Mouse (Mus musculus) erythroblast, embryonic 14.5 days (primary cell): ENCODE data around the gene Slc22a16. TPM values are rescaled to one million over a fixed set of nuclear protein-coding genes. Genes with fewer than 3 reads are reported as not detected.

Source experiments
- H3K27me3 ChIP-seq: 2 replicates; pipeline ENCODE4 v1.6.1; 2012; ENCODE audit warnings: inconsistent platforms; ENCODE audit not compliant: control insufficient read depth
- H3K36me3 ChIP-seq: 2 replicates; pipeline ENCODE4 v1.6.1; 2012; ENCODE audit warnings: mild to moderate bottlenecking, inconsistent platforms; ENCODE audit not compliant: control insufficient read depth
- H3K4me1 ChIP-seq: 2 replicates; pipeline ENCODE4 v1.6.1; 2012; ENCODE audit warnings: inconsistent platforms; ENCODE audit not compliant: control insufficient read depth
- H3K4me3 ChIP-seq: replicated peaks from 2 replicates; pipeline ENCODE3; 2012; ENCODE audit warnings: moderate library complexity, mild to moderate bottlenecking, inconsistent platforms
- H3K9me3 ChIP-seq: 2 replicates; pipeline ENCODE4 v1.6.1; 2012; ENCODE audit warnings: low read length, inconsistent platforms, mixed read lengths; ENCODE audit not compliant: control insufficient read depth
- GATA1 ChIP-seq: IDR thresholded peaks from 2 replicates; pipeline ENCODE4 v1.6.1; 2012; ENCODE audit warnings: low read length, inconsistent platforms, mixed read lengths
- TAL1 ChIP-seq: IDR thresholded peaks from 3 replicates; pipeline ENCODE4 v1.6.1; 2012; ENCODE audit warnings: low read length, inconsistent platforms, mixed read lengths
- polyA plus RNA-seq: library from polyadenylated mRNA; stranded (reverse); fragments of >175 nt; gene quantifications from 2 replicates; pipeline ENCODE4 v1.2.3, GENCODE M21; 2012

Gene Slc22a16
- polyA plus RNA-seq, 1 experiment: not detected

- H3K9me3 ChIP-seq: peaks cover 5% of the 10 kb centered on the region; the same call in 1 of the 2 replicates
- TF ChIP-seq TAL1 (no peak), GATA1 (no peak)
- H3K4me1 ChIP-seq: no peaks in the 10 kb centered on the region
- H3K36me3 ChIP-seq: no peaks in the 10 kb centered on the region
- H3K27me3 ChIP-seq: no peaks in the 10 kb centered on the region
- H3K4me3 ChIP-seq: no peak overlapping the region
Observed at GRCm38 (mm10) chr10:40630961-40631360, 60.8 kb downstream of the Slc22a16 start.

GRCm38 (mm10) chr10:40632087-40632486, 62.0 kb downstream of the Slc22a16 start:
- TF ChIP-seq TAL1 (no peak), GATA1 (no peak)
- no peaks in the 10 kb centered on the region for H3K36me3 ChIP-seq
- peaks cover 5% of the 10 kb centered on the region; the same call in 1 of the 2 replicates for H3K9me3 ChIP-seq
- H3K4me1 ChIP-seq: no peaks in the 10 kb centered on the region
- no peaks in the 10 kb centered on the region for H3K27me3 ChIP-seq
- H3K4me3 ChIP-seq: no peak overlapping the region

GRCm38 (mm10) chr10:40637331-40637730, 67.2 kb downstream of the Slc22a16 start:
- H3K4me1 ChIP-seq: no peaks in the 10 kb centered on the region
- no peaks in the 10 kb centered on the region for H3K36me3 ChIP-seq
- H3K4me3 ChIP-seq: no peak overlapping the region
- TF ChIP-seq GATA1: no peak
- TF ChIP-seq TAL1: no peak
- H3K9me3 ChIP-seq: no peaks in the 10 kb centered on the region
- no peaks in the 10 kb centered on the region for H3K27me3 ChIP-seq

- Histone ChIP-seq H3K27me3 (no peaks in the 10 kb centered on the region), H3K9me3 (no peaks in the 10 kb centered on the region), H3K36me3 (no peaks in the 10 kb centered on the region), H3K4me1 (no peaks in the 10 kb centered on the region), H3K4me3 (no peak overlapping the region)
- TF ChIP-seq GATA1 (no peak), TAL1 (no peak)
Observed at GRCm38 (mm10) chr10:40638276-40638675, 68.1 kb downstream of the Slc22a16 start.

- Histone ChIP-seq H3K36me3 (no peaks in the 10 kb centered on the region), H3K4me3 (no peak overlapping the region), H3K9me3 (no peaks in the 10 kb centered on the region), H3K4me1 (no peaks in the 10 kb centered on the region), H3K27me3 (no peaks in the 10 kb centered on the region)
- TF ChIP-seq GATA1: no peak
- TF ChIP-seq TAL1: no peak
Observed at GRCm38 (mm10) chr10:40638823-40639819, 69.0 kb downstream of the Slc22a16 start.

GRCm38 (mm10) chr10:40640406-40640805, 70.3 kb downstream of the Slc22a16 start:
- Histone ChIP-seq H3K4me1 (no peaks in the 10 kb centered on the region), H3K36me3 (no peaks in the 10 kb centered on the region), H3K4me3 (no peak overlapping the region), H3K9me3 (no peaks in the 10 kb centered on the region), H3K27me3 (no peaks in the 10 kb centered on the region)
- TF ChIP-seq GATA1 (no peak), TAL1 (no peak)

- Histone ChIP-seq H3K27me3 (peaks cover 2% of the 10 kb centered on the region; the same call in 1 of the 2 replicates), H3K4me3 (no peak overlapping the region), H3K9me3 (no peaks in the 10 kb centered on the region), H3K36me3 (no peaks in the 10 kb centered on the region), H3K4me1 (no peaks in the 10 kb centered on the region)
- no peak for TF ChIP-seq GATA1
- no peak for TF ChIP-seq TAL1
Observed at GRCm38 (mm10) chr10:40641901-40642300, 71.8 kb downstream of the Slc22a16 start.

GRCm38 (mm10) chr10:40643126-40643525, 73.0 kb downstream of the Slc22a16 start:
- no peaks in the 10 kb centered on the region for H3K9me3 ChIP-seq
- no peak overlapping the region for H3K4me3 ChIP-seq
- no peaks in the 10 kb centered on the region for H3K4me1 ChIP-seq
- peaks cover 2% of the 10 kb centered on the region; the same call in 1 of the 2 replicates for H3K27me3 ChIP-seq
- no peaks in the 10 kb centered on the region for H3K36me3 ChIP-seq
- TF ChIP-seq GATA1 (no peak), TAL1 (no peak)

- no peak for TF ChIP-seq GATA1
- H3K4me1 ChIP-seq: no peaks in the 10 kb centered on the region
Observed at GRCm38 (mm10) chr10:40644456-40644855, 74.3 kb downstream of the Slc22a16 start.

More at GRCm38 (mm10) chr10:40644456-40644855, 74.3 kb downstream of the Slc22a16 start:
- Histone ChIP-seq H3K4me3 (no peak overlapping the region), H3K9me3 (no peaks in the 10 kb centered on the region), H3K27me3 (peaks cover 2% of the 10 kb centered on the region; the same call in 1 of the 2 replicates), H3K36me3 (no peaks in the 10 kb centered on the region)
